Mouse (Mus musculus) erythroblast, embryonic 14.5 days (primary cell): ENCODE measurements around the gene Tada2b.

Source experiments
- GATA1 ChIP-seq: IDR thresholded peaks from 2 replicates; pipeline ENCODE4 v1.6.1; 2012; ENCODE audit warnings: low read length, inconsistent platforms, mixed read lengths
- TAL1 ChIP-seq: IDR thresholded peaks from 3 replicates; pipeline ENCODE4 v1.6.1; 2012; ENCODE audit warnings: low read length, inconsistent platforms, mixed read lengths

DNA sequence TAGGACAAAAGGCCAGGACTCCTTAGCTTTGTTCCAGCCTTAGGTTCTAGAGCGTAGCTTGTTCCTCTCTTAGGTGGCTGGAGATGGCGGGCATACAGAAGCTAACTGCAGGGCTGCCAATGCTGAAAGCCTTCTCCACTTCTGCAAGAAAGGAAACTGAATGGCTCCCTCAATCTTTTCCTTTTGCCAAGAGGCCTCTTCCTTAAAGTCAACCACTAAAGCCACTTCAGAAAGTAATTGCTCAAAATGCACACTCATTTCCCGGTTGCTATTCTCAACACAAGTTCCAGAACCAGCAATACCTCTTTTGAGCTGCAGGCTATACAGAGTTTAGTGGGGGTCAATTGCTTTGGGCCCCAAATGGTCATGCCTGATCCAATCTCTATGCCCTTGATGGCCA is 6.6 kb downstream of the Tada2b start:
- TF ChIP-seq TAL1 (no peak), GATA1 (no peak)
